Mouse (Mus musculus): Measurements from ENCODE around the gene Ssbp4.

- TF ChIP-seq POLR2A (IDR thresholded peaks at IDR 0.05; ENCODE audit: insufficient read length, low read depth): no peak
- no peak for TF ChIP-seq MAX (IDR thresholded peaks at IDR 0.05; ENCODE audit: low read depth)
- TF ChIP-seq SRF (IDR thresholded peaks at IDR 0.05; ENCODE audit: control insufficient read depth, insufficient read length, low read depth): no peak
- no peak for TF ChIP-seq POLR2AphosphoS2 (IDR thresholded peaks at IDR 0.05; ENCODE audit: insufficient read length, low read depth)
- TF ChIP-seq TCF3 (IDR thresholded peaks at IDR 0.05; ENCODE audit: insufficient read length, low read depth): no peak
- no peak for TF ChIP-seq USF1 (IDR thresholded peaks at IDR 0.05; ENCODE audit: low read depth)
- TF ChIP-seq E2F4 (IDR thresholded peaks at IDR 0.05; ENCODE audit: insufficient read depth): no peak
- TF ChIP-seq MYOD1 (IDR thresholded peaks at IDR 0.05; ENCODE audit: control insufficient read depth in 1 of 3, insufficient read length in 2 of 3, low read depth in 2 of 3): no peak
- no peak for TF ChIP-seq CEBPB (IDR thresholded peaks at IDR 0.05; ENCODE audit: insufficient read depth, poor library complexity, severe bottlenecking)
- TF ChIP-seq TCF12 (IDR thresholded peaks at IDR 0.05; ENCODE audit: insufficient read depth, poor library complexity, severe bottlenecking): no peak
Observed at GRCm38 (mm10) chr8:70599507-70600290, 9.0 kb downstream of the Ssbp4 start.

All from myocyte (in vitro differentiated cells).